Mouse (Mus musculus): ENCODE data around the gene Zfp280c. TPM values are rescaled to one million over a fixed set of nuclear protein-coding genes. Genes with fewer than 3 reads are reported as not detected.
A peak's percentile ranks its signal among the peaks of the same experiment; 100 is the strongest.

Gene Zfp280c
- 15.8 and 19.1 TPM in 2 replicates for polyA plus RNA-seq (2014; fragmentation: Nextera tagmentation; extraction: Ambion mirVana)

GRCm38 (mm10) chrX:48594099-48594760, at the start of gene Zfp280c:
TSS of gene Zfp280c (minus strand) at chrX:48594504.
- Histone ChIP-seq H3K4me3 (ENCODE audit: low read depth, low read length) (peak within 1 kb of the TSS; percentile 57), H3K9me3 (ENCODE audit: control insufficient read depth, low read length) (no peaks in the 10 kb centered on the region), H3K27ac (ENCODE audit: low read depth, low read length) (peak within 1 kb of the TSS; percentile 58), H3K9ac (ENCODE audit: low read length) (peak within 1 kb of the TSS; percentile 69), H3K4me2 (ENCODE audit: low read depth) (peak within 1 kb of the TSS; percentile 34), H3K27me3 (ENCODE audit: control insufficient read depth, insufficient read depth, low read length) (no peaks in the 10 kb centered on the region), H3K4me1 (ENCODE audit: control insufficient read depth, insufficient read depth, low read length) (no peaks in the 10 kb centered on the region), H3K36me3 (ENCODE audit: control insufficient read depth, insufficient read depth, low read length) (no peaks in the 10 kb centered on the region)
- ATAC-seq (ENCODE audit: insufficient read depth, low FRiP score, low TSS enrichment) (peak; percentile 91), DNase-seq (ENCODE audit: low spot score) (peak; percentile 76)
- WGBS = 24% methylated on average over 44 of the region's 45 CpGs

- 46% methylated on average over 2 of the region's 2 CpGs for WGBS
- H3K9me3 ChIP-seq (ENCODE audit: control insufficient read depth, low read length) = no peaks in the 10 kb centered on the region
- ATAC-seq (ENCODE audit: insufficient read depth, low FRiP score, low TSS enrichment) = no peak
- H3K9ac ChIP-seq (ENCODE audit: low read length) = no peak overlapping the region
- no peaks in the 10 kb centered on the region for H3K36me3 ChIP-seq (ENCODE audit: control insufficient read depth, insufficient read depth, low read length)
- no peak overlapping the region for H3K27ac ChIP-seq (ENCODE audit: low read depth, low read length)
- no peak overlapping the region for H3K4me3 ChIP-seq (ENCODE audit: low read depth, low read length)
- H3K4me2 ChIP-seq (ENCODE audit: low read depth) = no peak overlapping the region
- DNase-seq (ENCODE audit: low spot score) = no peak
- H3K4me1 ChIP-seq (ENCODE audit: control insufficient read depth, insufficient read depth, low read length) = no peaks in the 10 kb centered on the region
- no peaks in the 10 kb centered on the region for H3K27me3 ChIP-seq (ENCODE audit: control insufficient read depth, insufficient read depth, low read length)
Measured at GRCm38 (mm10) chrX:48637032-48637431, 42.7 kb upstream of the Zfp280c start.

- ATAC-seq (ENCODE audit: insufficient read depth, low FRiP score, low TSS enrichment) = peak; percentile 4; the same call in 1 of the 2 replicates
- H3K4me1 ChIP-seq (ENCODE audit: control insufficient read depth, insufficient read depth, low read length) = no peaks in the 10 kb centered on the region
- 18% methylated on average over 9 of the region's 9 CpGs for WGBS
Measured at GRCm38 (mm10) chrX:48624054-48624420, 29.7 kb upstream of the Zfp280c start.

GRCm38 (mm10) chrX:48623379-48624053, 29.2 kb upstream of the Zfp280c start, which contains the start of gene Slc25a14:
TSS of gene Slc25a14 (plus strand) at chrX:48623413.
- 16% methylated on average over 36 of the region's 38 CpGs for WGBS
- Histone ChIP-seq H3K4me1 (ENCODE audit: control insufficient read depth, insufficient read depth, low read length) (no peaks in the 10 kb centered on the region), H3K27me3 (ENCODE audit: control insufficient read depth, insufficient read depth, low read length) (no peaks in the 10 kb centered on the region), H3K4me2 (ENCODE audit: low read depth) (peak within 1 kb of the TSS; percentile 53), H3K9me3 (ENCODE audit: control insufficient read depth, low read length) (no peaks in the 10 kb centered on the region), H3K4me3 (ENCODE audit: low read depth, low read length) (peak within 1 kb of the TSS; percentile 54), H3K27ac (ENCODE audit: low read depth, low read length) (0 out of 2 replicates have a peak within 1 kb of the TSS, but pooled peaks have one; percentile 27), H3K36me3 (ENCODE audit: control insufficient read depth, insufficient read depth, low read length) (no peaks in the 10 kb centered on the region), H3K9ac (ENCODE audit: low read length) (peak within 1 kb of the TSS; percentile 47)
- ATAC-seq (ENCODE audit: insufficient read depth, low FRiP score, low TSS enrichment) (peak; percentile 98), DNase-seq (ENCODE audit: low spot score) (peak; percentile 84)

More at GRCm38 (mm10) chrX:48624054-48624420, 29.7 kb upstream of the Zfp280c start:
- Histone ChIP-seq H3K27me3 (ENCODE audit: control insufficient read depth, insufficient read depth, low read length) (no peaks in the 10 kb centered on the region), H3K9me3 (ENCODE audit: control insufficient read depth, low read length) (no peaks in the 10 kb centered on the region), H3K9ac (ENCODE audit: low read length) (peak overlapping the region; percentile 41; the same call in 1 of the 2 replicates), H3K4me3 (ENCODE audit: low read depth, low read length) (peak overlapping the region; percentile 54), H3K36me3 (ENCODE audit: control insufficient read depth, insufficient read depth, low read length) (no peaks in the 10 kb centered on the region), H3K4me2 (ENCODE audit: low read depth) (peak overlapping the region; percentile 53), H3K27ac (ENCODE audit: low read depth, low read length) (0 out of 2 replicates have a peak overlapping the region, but pooled peaks have one; percentile 27)
- no peak for DNase-seq (ENCODE audit: low spot score)

GRCm38 (mm10) chrX:48623049-48623378, 28.7 kb upstream of the Zfp280c start:
- Histone ChIP-seq H3K27ac (ENCODE audit: low read depth, low read length) (0 out of 2 replicates have a peak overlapping the region, but pooled peaks have one; percentile 27), H3K27me3 (ENCODE audit: control insufficient read depth, insufficient read depth, low read length) (no peaks in the 10 kb centered on the region), H3K4me1 (ENCODE audit: control insufficient read depth, insufficient read depth, low read length) (no peaks in the 10 kb centered on the region), H3K4me2 (ENCODE audit: low read depth) (peak overlapping the region; percentile 43), H3K9me3 (ENCODE audit: control insufficient read depth, low read length) (no peaks in the 10 kb centered on the region), H3K4me3 (ENCODE audit: low read depth, low read length) (peak overlapping the region; percentile 54), H3K9ac (ENCODE audit: low read length) (peak overlapping the region; percentile 47), H3K36me3 (ENCODE audit: control insufficient read depth, insufficient read depth, low read length) (no peaks in the 10 kb centered on the region)
- peak; percentile 39 for ATAC-seq (ENCODE audit: insufficient read depth, low FRiP score, low TSS enrichment)
- DNase-seq (ENCODE audit: low spot score) = no peak
- 22% methylated on average over 4 of the region's 4 CpGs for whole genome bisulfite sequencing

GRCm38 (mm10) chrX:48604872-48605271, 10.6 kb upstream of the Zfp280c start:
- no peak overlapping the region for H3K9ac ChIP-seq (ENCODE audit: low read length)
- H3K4me3 ChIP-seq (ENCODE audit: low read depth, low read length) = no peak overlapping the region
- H3K27ac ChIP-seq (ENCODE audit: low read depth, low read length) = no peak overlapping the region
- no peaks in the 10 kb centered on the region for H3K36me3 ChIP-seq (ENCODE audit: control insufficient read depth, insufficient read depth, low read length)
- no peak for ATAC-seq (ENCODE audit: insufficient read depth, low FRiP score, low TSS enrichment)
- DNase-seq (ENCODE audit: low spot score) = no peak
- H3K4me2 ChIP-seq (ENCODE audit: low read depth) = no peak overlapping the region
- H3K4me1 ChIP-seq (ENCODE audit: control insufficient read depth, insufficient read depth, low read length) = no peaks in the 10 kb centered on the region
- H3K27me3 ChIP-seq (ENCODE audit: control insufficient read depth, insufficient read depth, low read length) = no peaks in the 10 kb centered on the region
- H3K9me3 ChIP-seq (ENCODE audit: control insufficient read depth, low read length) = no peaks in the 10 kb centered on the region
- WGBS = 62% methylated on average over 2 of the region's 2 CpGs

- WGBS = 92% methylated on average over 5 of the region's 5 CpGs
- H3K27me3 ChIP-seq (ENCODE audit: control insufficient read depth, insufficient read depth, low read length) = no peaks in the 10 kb centered on the region
- H3K27ac ChIP-seq (ENCODE audit: low read depth, low read length) = no peak overlapping the region
- no peak overlapping the region for H3K4me3 ChIP-seq (ENCODE audit: low read depth, low read length)
- no peak overlapping the region for H3K4me2 ChIP-seq (ENCODE audit: low read depth)
- DNase-seq (ENCODE audit: low spot score) (no peak), ATAC-seq (ENCODE audit: insufficient read depth, low FRiP score, low TSS enrichment) (no peak)
- no peaks in the 10 kb centered on the region for H3K36me3 ChIP-seq (ENCODE audit: control insufficient read depth, insufficient read depth, low read length)
- H3K4me1 ChIP-seq (ENCODE audit: control insufficient read depth, insufficient read depth, low read length) = no peaks in the 10 kb centered on the region
- H3K9me3 ChIP-seq (ENCODE audit: control insufficient read depth, low read length) = no peaks in the 10 kb centered on the region
- H3K9ac ChIP-seq (ENCODE audit: low read length) = no peak overlapping the region
Measured at GRCm38 (mm10) chrX:48596906-48597305, 2.6 kb upstream of the Zfp280c start.

- Histone ChIP-seq H3K27ac (ENCODE audit: low read depth, low read length) (no peak overlapping the region), H3K36me3 (ENCODE audit: control insufficient read depth, insufficient read depth, low read length) (no peaks in the 10 kb centered on the region), H3K4me1 (ENCODE audit: control insufficient read depth, insufficient read depth, low read length) (no peaks in the 10 kb centered on the region), H3K9me3 (ENCODE audit: control insufficient read depth, low read length) (no peaks in the 10 kb centered on the region), H3K27me3 (ENCODE audit: control insufficient read depth, insufficient read depth, low read length) (no peaks in the 10 kb centered on the region), H3K4me3 (ENCODE audit: low read depth, low read length) (no peak overlapping the region), H3K4me2 (ENCODE audit: low read depth) (no peak overlapping the region), H3K9ac (ENCODE audit: low read length) (no peak overlapping the region)
- DNase-seq (ENCODE audit: low spot score) (no peak), ATAC-seq (ENCODE audit: insufficient read depth, low FRiP score, low TSS enrichment) (no peak)
- 81% methylated on average over 9 of the region's 9 CpGs for WGBS
Measured at GRCm38 (mm10) chrX:48596053-48596452, 1.7 kb upstream of the Zfp280c start.
